Mouse (Mus musculus) 3T3-L1 (cell line): ENCODE measurements around the gene Cdyl.
"Not testable (repeated sequence)": the region's sequence is repeated elsewhere in the genome, so short reads cannot be mapped to it uniquely, and the experiment has no call there.

ENCODE experiments used
- DNase-seq: peaks from one replicate; pipeline ENCODE4 v3.0.0-alpha.2; 2015; ENCODE audit warnings: low read depth, low spot score

The Cdyl gene

GRCm38 (mm10) chr13:35832676-35833075 lies 173.0 kb downstream of the Cdyl start:
- no peak for DNase-seq

DNA sequence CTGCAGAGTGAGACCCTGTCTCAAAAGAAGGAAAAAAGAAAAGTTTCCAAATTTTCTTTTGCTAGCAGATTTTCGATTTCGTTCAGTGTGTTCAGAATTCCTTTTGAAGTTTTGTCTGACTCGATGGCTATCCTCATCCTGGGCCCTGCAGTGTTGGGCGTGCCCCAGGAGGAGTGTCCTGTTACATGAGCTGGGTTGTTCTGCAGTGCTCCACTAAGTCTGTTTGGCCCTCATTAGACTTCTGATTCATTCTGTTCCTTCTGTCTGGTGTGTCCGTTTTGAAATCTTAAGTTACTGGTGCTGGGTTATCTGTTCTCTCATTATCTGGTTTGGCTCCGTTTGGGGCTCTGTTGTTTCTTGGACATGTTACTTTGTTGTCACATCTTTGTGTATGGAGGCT lies 174.3 kb downstream of the Cdyl start:
- peak; percentile 20 for DNase-seq

DNA sequence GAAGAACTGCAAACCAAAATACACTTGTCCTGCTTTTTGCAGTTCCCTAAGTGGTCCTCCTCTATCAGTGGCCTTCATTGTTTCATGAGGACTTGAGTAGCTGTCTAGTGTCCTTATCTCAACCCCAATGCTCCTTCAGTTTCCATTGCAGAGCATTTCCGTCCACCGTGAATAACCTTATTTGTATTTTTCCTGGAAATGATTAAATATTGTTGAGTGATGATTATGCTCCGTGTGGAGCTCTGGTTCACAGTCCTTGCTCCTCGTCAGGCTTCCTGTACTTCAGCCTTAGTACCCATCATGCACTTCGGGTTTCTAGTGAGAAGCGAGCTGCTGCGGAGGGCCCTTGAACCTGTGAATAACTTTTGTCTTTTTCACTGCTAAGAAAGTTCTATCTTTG lies 176.0 kb downstream of the Cdyl start:
- no peak for DNase-seq

GRCm38 (mm10) chr13:35836501-35836900 lies 176.9 kb downstream of the Cdyl start:
- not testable (repeated sequence) for DNase-seq

- DNase-seq = no peak
Measured at GRCm38 (mm10) chr13:35840102-35840501, 180.5 kb downstream of the Cdyl start.

DNA sequence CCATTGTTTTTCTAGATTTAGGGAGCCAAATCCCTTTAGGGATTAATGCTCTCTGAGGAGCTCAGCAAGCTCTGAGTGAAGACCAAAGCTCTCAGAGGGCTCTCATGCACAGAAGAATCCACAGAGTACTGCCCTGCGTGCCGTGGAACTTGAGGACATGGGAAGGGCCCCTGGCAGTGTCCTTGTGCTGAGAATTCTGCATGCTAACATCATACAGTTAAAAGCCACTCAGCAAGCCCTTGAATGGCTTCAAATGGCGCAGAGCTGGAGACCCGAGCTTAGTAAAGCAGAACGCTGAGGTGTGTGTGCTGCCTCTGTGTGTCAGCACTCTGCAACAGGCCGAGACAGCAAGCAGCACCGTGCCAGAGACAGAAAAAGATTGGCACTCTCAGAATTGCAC lies 183.8 kb downstream of the Cdyl start:
- no peak for DNase-seq

DNA sequence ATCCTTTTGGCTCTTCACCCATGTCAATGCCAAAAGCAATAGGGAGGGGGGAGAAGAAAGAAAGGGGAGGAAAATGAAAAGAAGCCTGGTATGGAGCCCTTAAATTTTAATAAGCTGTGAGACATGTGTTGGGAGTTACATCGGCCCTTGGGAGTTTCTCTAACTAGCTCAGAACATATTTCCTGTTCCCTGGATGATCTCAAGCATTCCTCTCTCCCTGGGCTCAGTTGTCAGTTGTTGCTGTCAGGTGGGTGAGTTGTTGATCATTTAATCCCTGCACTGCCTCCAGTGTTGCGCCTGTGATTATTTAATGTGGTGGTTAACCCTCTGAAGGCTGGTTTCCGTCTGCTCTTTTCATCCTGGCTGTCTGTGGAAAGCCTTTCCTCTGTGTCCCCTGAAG lies 185.7 kb downstream of the Cdyl start:
- DNase-seq = no peak

- DNase-seq = no peak
Measured at GRCm38 (mm10) chr13:35848694-35849093, 189.1 kb downstream of the Cdyl start.

DNA sequence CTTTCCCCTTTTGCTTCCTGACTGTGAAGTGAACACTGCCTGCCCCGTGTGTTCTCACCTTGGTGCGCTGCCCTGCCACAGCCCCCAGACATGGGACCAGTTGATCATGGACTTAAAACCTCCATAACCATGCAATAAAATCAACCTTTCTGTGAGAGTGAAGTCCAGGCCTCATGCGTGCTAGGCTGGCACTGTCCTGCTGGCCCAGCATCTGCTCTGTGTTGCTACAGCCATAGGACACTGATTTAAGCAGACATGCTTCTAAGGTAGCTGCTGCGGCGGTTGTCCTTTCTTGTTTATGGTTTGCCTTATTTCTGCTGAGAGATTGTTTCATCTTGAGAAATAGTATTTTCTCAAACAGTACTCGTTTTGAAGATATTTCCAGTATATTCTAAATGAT lies 191.9 kb downstream of the Cdyl start:
- DNase-seq = no peak

- no peak for DNase-seq
Measured at GRCm38 (mm10) chr13:35852851-35853575, 193.4 kb downstream of the Cdyl start.

GRCm38 (mm10) chr13:35857486-35857885 lies 197.9 kb downstream of the Cdyl start:
- no peak for DNase-seq

DNA sequence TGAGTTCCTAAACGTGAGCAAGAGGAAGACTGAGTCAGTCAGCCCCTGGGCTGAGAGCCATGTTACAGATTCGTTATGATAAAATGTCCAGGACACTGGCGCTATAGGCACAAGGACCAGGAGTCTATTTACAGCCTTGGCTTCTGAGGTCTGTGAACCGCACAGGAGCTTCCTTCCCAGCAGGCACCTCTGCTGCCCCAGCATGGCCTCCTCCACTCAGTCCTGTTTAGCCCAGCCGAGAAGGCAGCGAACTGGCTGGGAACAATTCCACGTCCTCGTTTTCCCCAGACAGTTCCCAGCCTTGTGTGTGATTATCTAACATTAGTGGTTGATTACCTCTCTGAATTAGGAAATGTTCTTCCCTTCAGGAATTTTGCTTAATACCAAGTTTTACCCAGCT lies 201.3 kb downstream of the Cdyl start:
- DNase-seq = peak; percentile 4

DNA sequence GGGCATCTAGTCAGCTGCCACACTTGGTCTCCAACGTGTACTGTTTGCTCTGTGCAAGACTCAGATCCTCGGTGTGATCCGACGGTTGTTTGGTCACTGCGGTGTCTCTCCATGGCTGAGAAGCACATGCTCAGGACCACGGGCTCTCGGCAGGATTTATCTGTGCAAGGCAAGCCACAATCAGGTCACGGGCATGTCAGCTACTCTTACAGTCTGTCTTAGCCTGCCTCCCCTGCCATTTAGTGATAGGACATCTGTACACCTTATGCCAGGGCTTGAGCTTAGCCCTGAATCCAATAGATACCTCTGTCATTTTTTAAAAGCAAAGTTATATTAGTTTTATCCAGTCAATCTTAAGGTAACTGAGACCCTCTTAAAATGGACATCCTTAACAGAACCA lies 211.0 kb downstream of the Cdyl start:
- no peak for DNase-seq

- peak; percentile 44 for DNase-seq
Measured at GRCm38 (mm10) chr13:35871107-35871506, 211.5 kb downstream of the Cdyl start.

GRCm38 (mm10) chr13:35875396-35875795 lies 215.8 kb downstream of the Cdyl start:
- DNase-seq = no peak

GRCm38 (mm10) chr13:35878282-35878681 lies 218.6 kb downstream of the Cdyl start:
- DNase-seq = no peak

GRCm38 (mm10) chr13:35879068-35879467 lies 219.4 kb downstream of the Cdyl start:
- DNase-seq = no peak

DNA sequence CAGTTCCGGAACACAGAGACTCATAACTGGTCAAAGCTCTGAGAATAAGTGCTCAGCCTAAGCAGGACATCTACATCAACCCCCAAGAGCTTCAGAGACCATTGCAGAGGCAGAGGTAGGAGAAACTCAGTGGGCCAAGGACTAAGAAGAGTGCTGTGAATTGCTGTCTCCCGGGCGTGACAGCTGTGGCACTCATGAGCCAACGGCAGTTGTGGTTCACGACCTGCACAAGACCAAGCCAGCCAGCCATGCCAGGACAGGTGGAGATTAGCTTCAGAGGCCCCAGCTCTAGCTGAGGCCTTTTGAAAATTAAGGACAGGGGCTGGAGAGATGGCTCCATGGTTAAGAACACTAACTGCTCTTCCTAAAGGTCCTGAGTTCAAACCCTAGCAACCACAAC lies 219.9 kb downstream of the Cdyl start:
- DNase-seq = no peak

DNA sequence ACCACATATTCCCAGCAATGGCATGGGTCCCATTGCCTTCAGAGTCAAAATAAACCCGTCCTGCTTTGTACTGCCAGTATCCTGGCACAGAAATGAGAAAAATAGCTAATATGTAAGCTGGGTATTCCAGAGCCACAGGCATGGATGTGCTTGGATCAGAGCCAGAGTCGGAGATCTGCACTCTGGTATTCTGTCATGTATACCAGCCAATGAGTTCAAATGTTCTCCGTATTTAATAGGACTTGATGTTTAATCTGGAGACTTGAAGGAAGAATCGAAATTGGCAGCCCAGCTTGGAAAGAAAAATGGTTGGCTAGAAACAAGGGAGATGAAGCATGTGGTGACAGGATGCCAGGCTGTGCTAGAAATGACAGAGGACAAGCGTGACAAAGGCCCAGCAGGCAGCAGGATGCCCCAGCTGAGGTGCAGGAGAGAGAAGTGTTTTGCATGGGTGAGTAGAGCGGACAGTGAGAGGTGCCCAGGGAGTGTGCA lies 221.0 kb downstream of the Cdyl start:
- DNase-seq = no peak

GRCm38 (mm10) chr13:35886121-35886725 lies 226.6 kb downstream of the Cdyl start:
- peak; percentile 28 for DNase-seq

DNA sequence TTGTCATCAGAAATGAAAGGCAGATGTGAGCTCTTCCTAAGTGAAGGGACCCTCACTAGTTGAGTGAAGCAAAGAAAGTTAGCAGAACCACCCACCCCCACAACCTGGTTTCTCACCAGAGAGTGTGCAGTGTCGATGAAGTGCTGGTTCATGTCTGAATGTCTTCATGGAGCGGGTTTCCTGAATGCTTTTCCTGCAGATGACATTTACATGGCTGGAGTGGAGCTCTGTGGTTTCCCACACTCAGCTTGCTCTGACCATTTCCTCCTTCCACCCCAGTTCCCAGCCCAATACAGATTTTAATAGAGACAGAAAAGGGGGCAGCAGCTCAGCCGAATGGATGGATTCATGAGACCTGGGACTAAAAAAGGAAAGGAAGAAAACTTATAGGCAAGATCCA lies 233.2 kb downstream of the Cdyl start:
- DNase-seq = no peak

DNA sequence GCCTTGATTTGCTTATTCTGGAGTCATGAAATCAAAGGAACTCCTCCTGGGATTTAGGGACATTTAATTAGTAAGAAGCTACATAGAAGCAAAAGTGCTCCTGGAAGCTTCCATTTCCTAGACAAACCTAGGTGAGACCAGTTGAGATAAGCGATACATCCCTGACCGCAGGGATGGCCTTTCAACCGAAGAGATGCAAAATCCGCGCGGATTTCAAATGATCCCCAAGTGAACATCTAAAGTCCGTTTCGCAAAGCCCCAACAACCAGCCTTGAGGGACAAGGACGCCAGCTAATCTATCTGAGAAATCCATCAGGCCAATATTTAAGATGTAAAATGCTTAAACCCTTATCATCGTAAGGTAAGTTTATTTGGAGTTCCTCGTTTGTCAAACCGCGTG lies 245.7 kb downstream of the Cdyl start:
- no peak for DNase-seq

- peak; percentile 96 for DNase-seq
Measured at GRCm38 (mm10) chr13:35905879-35906481, 246.3 kb downstream of the Cdyl start, which contains the start of gene Rpp40. Gene Rpp40 (minus strand): TSS chr13:35906359.
